Mouse (Mus musculus) frontal cortex, postnatal 10 days (tissue): Measurements from ENCODE around the gene Rgma.

Experiments
- DNase-seq, 2 experiments: peaks; one replicate each; pipeline ENCODE4 v3.0.0; 2022; ENCODE audit warnings: low spot score in 2 of 2, mixed read lengths in 1 of 2

Gene Rgma

GRCm38 (mm10) chr7:73433637-73434335 is 58.5 kb downstream of the Rgma start:
- no peak for DNase-seq

DNA sequence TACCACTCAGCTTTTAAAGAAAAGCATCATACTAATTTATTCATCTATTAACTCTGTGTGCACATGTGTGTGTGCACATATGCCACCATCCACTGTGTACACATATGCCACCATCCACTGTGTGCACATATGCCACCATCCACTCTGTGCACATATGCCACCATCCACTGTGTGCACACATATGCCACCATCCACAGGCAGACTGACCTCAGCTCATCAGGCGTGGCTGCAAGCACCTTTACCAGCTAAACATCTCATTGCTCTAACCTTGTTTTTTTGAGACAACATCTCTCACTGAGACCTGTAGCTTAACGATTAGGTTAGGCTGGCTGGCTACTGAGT is 59.0 kb downstream of the Rgma start:
- DNase-seq: no peak

- no peak for DNase-seq
Measured at GRCm38 (mm10) chr7:73435685-73436084, 60.4 kb downstream of the Rgma start.

DNA sequence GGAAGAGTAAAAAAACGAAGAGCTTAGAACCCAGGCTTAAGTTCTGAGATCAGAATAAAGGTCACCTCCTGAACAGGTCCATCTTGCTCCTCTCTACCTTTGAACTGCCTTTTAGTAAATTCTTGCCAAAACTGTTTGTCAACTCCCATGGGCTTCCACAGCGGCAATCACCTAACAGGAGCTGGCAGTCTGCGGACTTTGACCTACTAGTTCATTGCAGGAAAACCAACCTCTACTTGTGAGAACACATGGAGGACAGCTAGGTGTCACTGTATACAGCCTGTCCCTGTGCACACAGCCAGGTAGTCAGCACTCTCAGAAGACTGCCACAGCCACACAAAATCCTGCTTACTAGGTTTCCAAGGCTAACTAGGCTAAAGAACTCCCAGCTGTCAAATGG is 66.5 kb downstream of the Rgma start:
- no peak for DNase-seq

- no peak for DNase-seq
Measured at GRCm38 (mm10) chr7:73442246-73442645, 66.9 kb downstream of the Rgma start.

DNA sequence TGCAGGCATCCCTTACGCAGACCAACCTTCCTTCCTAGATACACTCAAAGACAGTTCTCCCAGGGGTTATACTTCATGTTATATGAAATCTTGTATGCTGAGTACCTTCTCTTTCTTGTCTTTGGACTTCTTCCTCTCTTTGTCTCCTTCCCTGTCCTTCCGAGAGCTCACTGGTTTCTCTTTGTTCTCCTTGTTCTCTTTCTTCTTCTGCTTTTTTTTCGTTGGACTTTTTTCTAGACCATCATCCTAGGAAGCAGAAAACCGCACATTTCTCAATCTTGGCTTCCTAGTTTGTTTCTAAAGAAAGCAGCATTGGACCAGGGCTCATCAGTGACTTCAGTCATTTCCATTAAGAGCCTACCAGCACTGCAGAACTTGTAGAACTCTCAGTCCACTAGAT is 76.3 kb downstream of the Rgma start:
- DNase-seq: no peak

GRCm38 (mm10) chr7:73452187-73452808 is 77.0 kb downstream of the Rgma start:
- DNase-seq: no peak

GRCm38 (mm10) chr7:73454113-73454512 is 78.8 kb downstream of the Rgma start:
- no peak for DNase-seq

DNA sequence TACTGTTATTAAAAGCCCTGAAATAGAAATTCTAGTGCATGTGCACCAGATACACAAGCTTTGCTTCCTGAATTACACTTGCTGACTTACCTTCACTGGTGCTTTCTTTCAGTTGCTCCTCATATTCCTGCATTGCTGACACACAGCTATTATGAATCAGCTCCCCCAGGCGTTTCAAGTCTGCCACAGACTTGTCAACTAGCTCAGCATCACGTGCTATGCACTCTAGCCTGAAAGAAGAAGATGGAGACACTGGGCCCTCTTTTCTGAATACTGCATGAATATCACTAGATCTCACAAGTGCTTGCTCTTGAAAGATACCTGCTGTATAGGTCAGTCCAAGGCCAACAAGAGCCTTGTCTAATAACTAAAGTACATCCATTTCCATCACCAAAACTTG is 88.2 kb downstream of the Rgma start:
- DNase-seq: no peak

- no peak for DNase-seq
Measured at GRCm38 (mm10) chr7:73467741-73468140, 92.4 kb downstream of the Rgma start.
